Mouse (Mus musculus): ENCODE measurements around the gene Camta1.
A peak's percentile ranks its signal among the peaks of the same experiment; 100 is the strongest.

Camta1 gene

DNA sequence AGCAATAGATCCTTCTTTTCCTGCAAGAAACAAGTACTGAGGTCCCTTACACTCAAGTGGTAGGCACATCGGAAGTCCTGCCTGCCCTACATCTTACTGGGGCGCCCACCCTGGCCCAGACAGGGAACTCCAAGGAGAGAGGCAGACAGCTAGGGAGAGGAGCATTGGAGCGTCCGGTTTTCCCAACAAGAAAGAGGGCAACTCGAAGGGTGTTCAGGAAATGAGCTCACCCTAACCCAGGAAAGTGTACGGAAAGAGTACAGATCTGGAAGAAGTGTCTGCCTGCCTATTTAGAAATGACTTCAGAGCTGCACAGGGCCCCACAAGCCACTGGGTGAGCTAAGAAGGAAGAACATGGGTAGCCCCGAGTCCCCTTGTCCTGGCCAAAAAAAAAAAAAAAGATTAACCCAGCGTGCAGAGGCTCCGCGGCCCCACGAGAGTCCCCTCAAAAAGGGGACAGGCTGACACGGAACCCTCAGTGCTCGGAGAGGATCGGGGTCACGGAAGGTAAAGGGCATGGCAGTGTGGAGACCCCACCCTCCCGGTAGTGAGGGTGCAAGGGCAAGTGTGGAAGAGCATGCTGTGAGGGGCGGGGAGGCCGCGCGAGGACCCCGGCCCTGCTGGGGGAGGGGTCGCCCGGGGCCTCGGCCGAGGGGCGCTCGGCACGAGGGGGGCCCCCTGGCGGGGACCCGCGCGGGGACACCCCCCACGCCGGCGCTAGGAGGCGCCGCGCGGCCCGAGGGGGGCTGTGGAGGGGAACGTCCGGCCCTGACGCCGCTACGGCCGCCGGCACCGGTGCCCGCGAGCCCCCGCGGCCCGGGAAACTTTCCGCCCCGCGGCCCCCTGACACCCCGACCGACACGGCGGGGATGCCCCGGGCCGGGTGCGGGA lies 990 bp downstream of the Camta1 start:
- DNase-seq (ENCODE audit: low read depth): peak; percentile 63

DNA sequence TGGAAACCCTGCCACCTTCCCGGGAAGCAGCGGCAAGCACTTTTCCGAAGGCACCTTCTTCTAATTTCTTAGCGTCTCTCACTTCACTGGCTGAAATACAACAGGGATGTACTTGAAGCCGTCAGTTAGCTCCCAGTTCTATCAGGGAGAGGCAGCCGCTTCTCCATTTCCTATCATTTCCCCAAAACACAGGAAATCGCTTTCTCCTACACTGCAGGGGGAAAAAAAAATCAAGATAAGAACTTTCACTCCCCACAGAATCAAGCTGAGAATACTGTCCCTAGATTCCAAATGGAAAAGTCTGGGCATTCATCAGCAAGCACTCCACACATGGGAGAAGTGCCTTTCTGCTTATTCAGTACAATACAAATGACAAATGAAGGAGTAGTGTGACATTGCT lies 2.4 kb downstream of the Camta1 start:
- no peak for DNase-seq (ENCODE audit: low read depth)

DNA sequence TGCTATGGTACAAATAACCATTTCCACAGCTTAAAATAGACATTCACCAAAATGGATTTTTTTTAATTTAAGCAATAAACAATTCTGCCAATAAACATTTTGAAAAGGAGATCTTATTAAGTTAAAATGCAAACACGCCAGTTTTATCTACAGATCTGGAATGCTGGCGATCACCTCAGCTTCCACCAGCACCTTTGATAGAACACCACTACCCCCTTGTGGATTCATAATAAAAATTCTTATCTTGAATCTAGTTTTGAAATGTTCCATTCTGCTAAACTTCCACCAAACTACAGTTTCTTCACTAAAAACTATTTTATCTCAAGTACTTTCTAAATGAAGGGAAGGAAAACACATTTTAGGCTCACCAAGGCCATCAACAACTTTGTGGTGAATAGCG lies 7.7 kb downstream of the Camta1 start:
- DNase-seq (ENCODE audit: low read depth): peak; percentile 75

DNA sequence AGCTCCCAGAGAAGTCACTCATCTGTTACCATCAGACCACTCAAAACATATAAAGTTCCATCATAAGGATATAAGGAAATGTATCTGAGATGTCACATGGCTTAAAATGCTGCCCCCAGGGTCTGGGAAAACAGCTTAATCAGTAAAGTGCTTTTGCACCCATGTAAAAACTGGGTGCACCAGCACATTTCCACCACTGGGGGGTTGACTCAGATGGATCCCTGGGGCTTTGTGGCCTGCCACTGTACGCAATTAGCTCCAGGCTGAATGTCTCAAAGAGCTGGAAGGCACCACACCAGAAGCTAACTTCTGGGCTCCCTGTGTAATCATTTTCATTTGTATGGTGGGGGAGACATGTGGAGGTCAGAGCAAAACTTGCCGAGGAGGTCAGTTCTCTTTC lies 10.5 kb downstream of the Camta1 start:
- peak; percentile 61 for DNase-seq (ENCODE audit: low read depth)

DNA sequence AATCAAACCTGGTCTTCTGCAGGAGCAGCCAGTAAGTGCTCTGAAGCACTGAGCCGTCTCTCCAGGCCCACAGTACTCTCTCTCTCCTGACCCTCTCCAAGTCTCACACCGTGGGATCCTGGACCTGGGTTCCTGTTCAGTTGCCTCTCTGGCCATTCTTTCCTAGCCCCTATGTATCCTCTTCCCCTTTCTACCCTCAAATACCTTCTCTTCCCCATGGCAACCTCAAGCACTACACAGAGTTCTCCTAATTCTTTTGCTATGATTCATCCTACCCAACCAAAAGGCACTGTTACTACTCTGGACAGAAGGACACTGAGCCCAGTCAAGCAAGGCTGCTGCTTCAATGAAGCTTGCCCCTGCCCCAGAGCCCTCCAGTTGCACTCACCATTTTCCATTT lies 19.1 kb downstream of the Camta1 start:
- peak; percentile 41 for DNase-seq (ENCODE audit: low read depth)

DNA sequence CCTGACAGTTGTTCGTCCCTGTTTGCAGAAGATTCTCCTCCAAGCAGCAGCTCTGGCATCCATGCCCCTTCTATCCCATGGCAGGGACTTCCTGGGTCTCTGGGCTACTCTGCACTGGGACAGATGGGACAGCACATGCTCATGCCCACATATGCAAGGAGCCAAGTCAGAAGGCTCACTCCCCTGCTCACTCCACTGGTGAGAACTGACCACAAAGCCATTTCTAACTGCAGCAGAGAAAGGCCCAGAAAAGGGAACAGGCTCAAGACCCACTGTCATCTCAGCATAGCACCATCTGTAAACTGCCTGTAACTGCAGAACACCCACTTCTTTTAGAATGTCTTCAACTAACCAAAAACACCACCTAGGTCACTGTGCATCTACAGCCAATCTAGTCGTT lies 23.2 kb downstream of the Camta1 start:
- no peak for DNase-seq (ENCODE audit: low read depth)

DNA sequence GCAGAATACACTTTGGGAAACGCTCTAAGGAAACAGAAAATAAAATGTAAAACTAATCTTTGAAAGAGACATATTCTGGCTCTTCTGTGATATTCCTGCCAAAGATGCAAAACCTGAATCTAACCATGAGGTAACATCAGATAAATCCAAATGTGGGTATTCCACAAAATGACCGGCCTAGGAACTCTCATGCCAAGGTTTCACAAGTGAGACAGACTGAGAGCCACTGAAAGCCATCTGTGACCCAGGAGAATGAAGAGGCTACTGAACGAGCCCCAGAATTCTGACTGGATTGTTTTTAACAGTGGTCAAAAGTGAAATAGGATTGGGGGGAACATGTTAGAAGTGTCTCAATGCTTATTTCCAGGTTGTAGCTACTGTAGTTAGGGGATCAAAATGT lies 25.8 kb downstream of the Camta1 start:
- DNase-seq (ENCODE audit: low read depth): no peak

DNA sequence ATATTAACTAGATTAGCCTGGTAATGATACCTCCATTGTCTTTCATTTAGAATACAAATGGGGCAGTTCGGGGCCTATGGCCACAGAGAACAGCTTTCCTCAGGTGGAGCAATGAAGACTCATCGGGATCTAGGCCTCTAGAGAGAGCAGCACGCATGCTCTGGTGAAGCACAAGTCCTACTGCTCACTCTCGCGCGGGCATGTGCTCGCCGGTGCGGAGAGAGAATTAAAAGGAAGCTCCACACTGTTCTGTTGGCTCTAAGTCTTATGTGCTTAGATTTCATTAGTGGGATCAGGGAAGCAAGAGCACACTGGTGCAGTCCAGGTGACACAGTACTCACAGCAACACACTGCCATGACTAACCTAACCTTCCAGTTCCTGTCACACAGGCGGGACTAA lies 27.1 kb downstream of the Camta1 start:
- no peak for DNase-seq (ENCODE audit: low read depth)

DNA sequence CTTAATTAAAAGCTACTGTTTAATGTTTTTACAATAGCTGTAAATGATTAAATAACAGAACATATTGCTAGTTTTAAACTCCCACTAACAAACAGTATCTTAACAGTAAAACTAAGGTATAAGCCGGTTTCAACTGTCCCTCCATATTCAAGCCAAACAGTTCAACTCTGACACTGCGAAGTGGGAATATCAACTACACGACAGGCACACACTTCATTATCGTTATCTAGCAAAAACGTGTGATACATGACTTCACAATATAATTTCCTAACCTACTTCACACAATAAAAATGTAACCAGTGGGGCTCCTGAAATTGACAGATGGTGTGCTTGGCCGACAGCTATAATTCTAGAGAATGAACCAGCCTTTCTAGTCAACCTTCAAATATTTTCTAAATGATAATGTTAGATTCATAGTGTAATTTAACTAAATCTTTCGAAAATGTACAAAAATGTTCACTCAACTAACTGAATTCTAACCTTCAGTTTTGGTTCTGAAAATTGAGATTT lies 27.7 kb downstream of the Camta1 start:
- no peak for DNase-seq (ENCODE audit: low read depth)

DNA sequence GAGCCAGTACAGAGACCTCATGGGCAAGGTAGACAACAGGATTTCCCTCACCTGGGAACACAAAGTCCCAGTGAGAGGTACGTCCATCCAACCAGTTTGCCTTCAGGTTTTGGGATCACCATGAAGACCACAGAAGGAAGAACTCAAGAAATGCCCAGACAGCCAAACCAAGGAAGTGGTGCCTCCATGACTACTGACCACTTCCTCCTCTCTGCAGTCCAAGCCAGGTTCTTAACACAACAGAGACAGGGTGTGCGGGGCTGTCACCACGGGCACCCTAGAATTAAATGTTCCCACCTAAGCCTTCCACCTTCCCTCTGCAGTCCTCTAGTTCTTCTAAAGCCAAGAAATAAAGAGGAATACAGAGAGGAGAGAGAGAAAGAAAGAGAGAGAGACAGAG lies 33.8 kb downstream of the Camta1 start:
- DNase-seq (ENCODE audit: low read depth): no peak

DNA sequence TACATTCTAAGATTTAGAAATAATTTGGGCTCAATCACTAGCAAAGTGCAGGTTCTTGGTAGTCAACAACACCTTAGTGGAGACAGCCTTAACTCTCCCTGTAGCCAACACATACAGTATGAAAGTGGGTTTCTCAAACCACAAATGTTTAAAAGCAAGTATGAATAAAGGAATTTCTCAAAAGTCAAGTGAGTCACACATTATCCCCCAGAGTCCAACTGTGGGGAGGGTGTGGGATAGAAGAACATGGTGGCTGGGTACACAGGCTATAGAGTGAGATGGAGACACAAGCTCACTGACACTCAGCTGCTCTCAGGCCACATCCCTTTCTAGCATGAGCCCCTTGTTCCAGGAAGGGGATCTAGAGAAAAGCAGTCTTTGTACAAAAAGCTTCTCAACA lies 34.3 kb downstream of the Camta1 start:
- peak; percentile 64 for DNase-seq (ENCODE audit: low read depth)

DNA sequence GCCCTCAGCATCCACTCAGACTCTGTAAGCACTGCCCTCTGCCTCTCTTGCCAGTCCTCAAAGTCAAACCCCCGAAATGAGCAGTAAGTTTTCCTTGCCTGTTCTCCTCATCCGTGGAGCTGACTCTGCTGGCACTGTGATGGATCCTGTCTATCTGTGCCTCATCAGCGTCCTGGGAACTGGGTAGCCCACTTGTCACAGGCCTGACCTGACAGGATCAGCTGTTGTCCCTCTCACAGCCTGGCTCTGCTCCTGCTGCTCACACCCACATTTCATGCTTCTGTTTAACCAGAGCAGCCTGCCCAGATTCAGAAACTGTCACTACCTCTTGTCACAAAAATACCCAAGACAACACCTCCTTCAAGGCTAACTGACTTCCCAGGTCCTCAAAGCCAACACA lies 37.7 kb downstream of the Camta1 start:
- no peak for DNase-seq (ENCODE audit: low read depth)

DNA sequence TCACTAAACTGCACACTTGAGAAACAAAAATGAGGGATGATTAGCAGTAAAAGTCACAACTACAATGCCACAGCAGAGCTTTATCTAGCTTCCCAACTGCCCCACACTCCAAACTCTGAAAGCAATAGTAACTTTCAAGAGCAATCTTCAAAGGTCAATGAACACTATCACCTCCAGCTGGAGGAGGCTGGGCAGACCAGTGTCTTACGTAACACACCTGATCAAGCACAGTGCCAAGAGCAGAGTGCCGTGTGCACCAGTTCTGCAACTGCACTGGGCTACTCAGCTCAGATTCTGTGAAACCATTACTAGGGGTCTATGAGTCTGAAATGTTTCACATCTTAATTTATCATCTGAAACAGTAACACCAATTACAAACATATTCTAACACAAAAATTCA lies 38.7 kb downstream of the Camta1 start:
- DNase-seq (ENCODE audit: low read depth): peak; percentile 14

DNA sequence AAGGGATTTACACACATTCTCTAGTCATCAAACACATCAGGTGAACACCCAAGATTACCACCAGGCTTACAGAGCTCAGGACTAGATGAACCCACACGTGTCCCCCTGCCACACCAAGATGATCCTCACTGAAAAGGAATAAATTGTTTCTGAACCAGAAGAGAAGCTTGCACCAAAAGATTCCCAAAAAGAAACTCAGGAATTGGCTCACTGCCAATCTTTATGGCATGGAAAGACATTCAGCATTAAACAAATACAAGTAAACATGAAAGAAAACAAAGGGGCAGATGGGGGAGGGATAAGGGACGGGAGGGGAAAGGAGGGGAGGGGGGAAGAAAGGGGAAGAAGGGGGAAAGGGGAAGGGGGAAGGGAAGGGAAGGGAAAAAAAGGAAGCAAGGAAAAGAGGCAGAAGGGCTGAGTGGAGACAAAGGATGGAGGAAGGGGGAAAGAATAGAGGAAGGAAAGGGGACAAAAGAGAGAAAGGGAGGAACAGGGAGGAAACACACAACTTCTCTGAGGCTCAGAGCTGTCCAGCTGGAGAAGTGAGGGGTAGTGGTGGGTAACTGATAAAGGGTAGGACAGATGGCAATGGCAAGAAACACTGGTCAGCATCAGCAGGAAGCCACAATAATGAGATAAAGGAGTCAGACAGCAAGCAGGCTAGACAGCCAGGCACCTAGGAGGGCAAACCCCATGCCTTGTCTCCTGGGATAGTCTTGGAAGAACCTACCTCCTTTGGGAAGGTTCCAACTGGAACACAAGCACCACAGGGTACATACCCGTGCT lies 43.5 kb downstream of the Camta1 start:
- DNase-seq (ENCODE audit: low read depth): no peak

DNA sequence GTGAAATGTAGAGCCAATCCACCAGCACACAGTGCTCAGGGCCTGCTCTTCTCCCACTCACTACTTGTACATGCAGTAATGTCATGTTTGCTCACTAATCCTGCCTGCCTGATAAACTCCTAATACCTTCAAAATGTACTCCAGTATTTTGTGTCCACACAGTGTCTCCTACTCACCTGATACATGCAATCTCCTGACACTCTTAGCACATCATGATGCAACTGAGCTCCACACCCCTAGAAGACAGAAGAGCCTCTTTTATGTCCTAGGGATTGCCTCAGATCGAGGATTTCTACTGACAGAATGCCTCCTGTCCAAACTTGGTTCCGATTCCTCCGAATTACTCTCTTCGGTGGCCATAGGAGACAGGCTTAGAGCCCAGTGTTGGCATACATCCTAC lies 48.0 kb downstream of the Camta1 start:
- DNase-seq (ENCODE audit: low read depth): no peak

DNA sequence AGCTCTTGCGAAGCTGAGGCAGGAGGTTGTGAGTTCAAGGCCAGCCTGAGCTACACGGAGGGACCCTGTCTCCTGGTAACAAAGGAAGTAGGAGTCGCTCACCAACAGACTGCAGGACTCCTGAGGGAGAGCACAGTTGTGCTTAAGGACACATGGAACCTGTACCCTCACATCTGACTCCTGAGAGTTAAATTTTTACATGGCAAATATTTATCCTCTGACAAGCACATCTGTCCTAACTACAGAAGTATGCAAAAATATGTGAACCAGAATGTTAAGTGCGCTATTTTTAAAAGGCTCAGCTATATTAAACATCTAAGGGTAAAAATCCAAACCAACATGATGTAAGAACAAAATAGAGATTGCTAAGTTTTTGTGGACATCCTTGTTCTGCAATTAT lies 56.0 kb downstream of the Camta1 start:
- no peak for DNase-seq (ENCODE audit: low read depth)

DNA sequence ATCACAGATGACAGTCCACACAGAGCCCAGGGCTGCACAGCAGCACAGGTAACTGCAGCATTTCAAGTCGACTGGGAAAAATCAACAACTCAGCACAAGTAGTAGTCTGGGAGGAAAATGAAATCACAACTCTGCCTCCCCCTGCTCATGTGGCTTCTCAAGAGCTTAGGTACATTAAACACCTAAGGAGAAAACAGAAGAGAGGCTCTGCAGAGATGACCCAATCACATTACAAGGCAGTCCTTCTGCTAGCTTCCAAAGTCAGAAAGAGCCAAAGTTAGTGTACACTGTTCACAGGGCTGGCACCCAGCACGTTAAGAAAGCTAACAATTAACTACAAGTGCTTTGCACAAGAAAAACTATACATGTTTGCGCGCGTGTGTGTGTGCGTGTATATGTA lies 56.6 kb downstream of the Camta1 start:
- DNase-seq (ENCODE audit: low read depth): no peak

DNA sequence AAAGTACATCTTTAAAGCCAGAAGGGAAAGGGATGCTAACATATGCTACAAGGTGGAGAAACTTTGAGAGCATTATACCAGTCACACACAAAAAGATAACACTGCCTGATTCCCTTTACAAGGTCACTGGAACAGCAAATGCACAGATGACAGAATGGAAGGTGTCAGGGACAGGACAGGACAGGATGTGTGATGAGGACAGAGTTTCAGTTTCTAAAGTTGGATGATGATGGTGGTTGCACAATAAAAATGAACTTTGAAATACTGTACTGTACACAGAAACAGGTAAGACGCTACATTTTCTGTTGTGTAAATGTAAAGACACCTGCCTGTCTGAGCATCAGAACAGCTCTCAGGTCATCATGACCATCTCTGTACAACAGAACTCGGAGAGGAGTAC lies 57.5 kb downstream of the Camta1 start:
- DNase-seq (ENCODE audit: low read depth): no peak

DNA sequence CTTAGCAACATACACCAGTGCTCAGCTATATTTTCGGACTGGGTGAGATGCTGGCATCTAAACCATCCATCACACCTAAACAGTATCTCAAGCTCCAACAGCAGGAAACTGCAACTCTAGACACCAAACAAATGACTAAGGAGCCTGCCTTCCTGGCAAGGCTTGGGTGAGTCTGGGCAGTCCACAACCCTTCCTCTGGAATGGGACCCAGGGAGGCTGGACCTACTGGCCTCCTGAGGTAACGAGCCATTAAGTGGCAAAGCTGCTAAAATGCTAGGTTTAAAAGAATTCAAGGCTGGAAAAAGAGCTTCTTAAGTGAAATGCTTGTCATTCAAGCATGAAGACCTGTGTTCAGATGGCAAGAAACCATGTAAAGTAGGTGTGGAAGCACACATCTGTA lies 63.0 kb downstream of the Camta1 start:
- no peak for DNase-seq (ENCODE audit: low read depth)

DNA sequence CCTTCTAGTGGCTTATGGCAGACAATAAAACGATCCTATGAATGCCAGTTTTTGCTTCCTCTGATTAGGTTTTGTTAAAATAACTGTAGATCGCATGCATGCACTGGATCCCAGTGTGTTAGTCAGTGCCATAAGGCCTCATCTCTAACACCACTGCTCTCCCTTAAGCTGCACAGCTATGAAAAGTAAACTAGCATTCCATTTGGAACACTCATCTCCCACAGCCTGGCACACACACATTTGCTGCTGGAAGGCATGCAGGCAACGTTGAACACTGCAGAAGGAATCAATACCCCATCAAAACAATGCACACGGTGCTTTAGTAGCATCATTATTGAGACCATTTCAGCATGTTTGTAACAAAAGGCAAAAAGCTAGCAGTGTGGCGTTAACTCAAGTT lies 68.0 kb downstream of the Camta1 start:
- peak; percentile 72 for DNase-seq (ENCODE audit: low read depth)

DNA sequence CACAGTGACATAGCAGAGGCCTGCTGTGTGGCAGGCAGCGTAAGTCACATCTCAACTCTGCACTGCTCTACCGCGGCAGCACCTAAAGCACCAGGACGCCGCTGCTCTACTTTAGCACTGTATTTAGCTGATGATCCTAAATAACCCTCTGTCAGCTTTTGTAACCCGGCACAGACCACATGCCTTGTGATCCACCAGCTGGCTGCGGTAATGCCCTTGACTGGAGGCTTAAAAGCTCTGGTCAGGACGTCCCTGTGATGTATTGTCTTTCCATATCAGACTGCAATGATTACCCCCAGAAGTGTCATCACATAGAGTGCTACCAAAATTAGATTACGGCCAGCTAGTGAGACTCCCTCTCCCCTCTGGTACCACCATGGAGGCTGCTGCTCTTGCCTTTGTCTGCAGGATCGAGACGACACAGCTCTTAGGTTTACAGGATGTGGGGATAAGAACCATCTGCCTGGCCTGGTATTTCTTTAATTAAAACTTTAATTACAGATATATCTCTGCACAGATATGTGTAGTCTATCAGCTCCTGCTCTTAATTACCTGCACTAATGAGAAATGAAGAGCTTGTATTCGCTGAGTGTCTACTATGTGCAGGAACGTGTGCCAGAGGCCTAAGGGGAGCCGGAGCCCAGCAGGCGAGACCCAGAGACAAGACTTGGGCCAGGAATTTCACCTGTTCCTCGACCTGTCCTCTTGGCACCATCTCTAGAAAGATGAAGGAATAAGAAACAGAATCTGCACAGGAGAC lies 74.5 kb downstream of the Camta1 start:
- DNase-seq (ENCODE audit: low read depth): no peak

DNA sequence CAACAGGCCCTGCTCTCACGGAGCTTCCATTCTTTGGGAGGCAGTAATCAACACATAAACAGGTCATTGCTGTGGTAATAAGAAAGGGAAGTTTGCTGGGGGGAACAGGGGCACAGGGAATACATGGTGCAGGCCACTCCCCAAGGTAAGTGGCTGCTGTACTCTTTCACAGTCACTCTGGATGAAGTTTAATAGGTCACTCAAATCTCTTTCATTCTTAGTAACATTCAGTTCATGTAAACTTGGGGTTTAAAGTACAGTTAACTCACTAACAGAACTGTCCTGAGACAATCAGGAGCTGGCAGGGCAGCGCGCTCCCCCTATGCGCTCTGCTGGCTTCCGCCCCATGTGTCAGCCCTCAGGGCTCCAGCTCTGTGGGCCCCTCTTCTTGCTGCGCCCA lies 81.2 kb downstream of the Camta1 start:
- no peak for DNase-seq (ENCODE audit: low read depth)

Data from NIH3T3 (cell line).